Mouse (Mus musculus) liver, embryonic 14.5 days (tissue): ENCODE results near the gene Ninl. TPM values are rescaled to one million over a fixed set of nuclear protein-coding genes. Genes with fewer than 3 reads are reported as not detected.

Experiments
- ATAC-seq: fragments of 200-750 bp; cut with Nextera tagmentation; 2 replicates; pipeline ENCODE4 v1.8.0; 2017; ENCODE audit warnings: moderate number of reproducible peaks, mild to moderate bottlenecking, moderate library complexity; ENCODE audit not compliant: insufficient read depth
- DNase-seq, 3 experiments: peaks; one replicate each; pipeline ENCODE4 v3.0.0-alpha.2; 2012 to 2013; ENCODE audit warnings: low read depth in 3 of 3, low spot score in 3 of 3
- H3K27ac ChIP-seq: fragments of 300-500 bp; sonication (generic); 2 replicates; pipeline ENCODE4 v1.5.1; 2014; ENCODE audit warnings: moderate library complexity, mild to moderate bottlenecking, control low read depth, inconsistent platforms
- H3K27me3 ChIP-seq: fragments of 300-500 bp; sonication (generic); 2 replicates; pipeline ENCODE4 v1.6.1; 2014; ENCODE audit warnings: mild to moderate bottlenecking, low read length, moderate library complexity; ENCODE audit not compliant: control insufficient read depth, insufficient read depth
- H3K36me3 ChIP-seq: fragments of 300-500 bp; sonication (generic); replicated peaks from 2 replicates; pipeline ENCODE4 v1.6.1; 2014; ENCODE audit warnings: low read depth; ENCODE audit not compliant: control insufficient read depth, insufficient read depth
- H3K4me1 ChIP-seq, 2 experiments: fragments of 200-500 bp in 1 of 2; fragments of 300-500 bp in 1 of 2; sonication (generic) in 1 of 2; replicated peaks; 2 replicates each; pipeline ENCODE4 v1.6.1; 2012 to 2014; ENCODE audit warnings: antibody characterized with exemption in 1 of 2, inconsistent platforms in 1 of 2, low read length in 1 of 2; ENCODE audit not compliant: control insufficient read depth in 2 of 2, insufficient read depth in 2 of 2
- H3K4me2 ChIP-seq: fragments of 300-500 bp; sonication (generic); 2 replicates; pipeline ENCODE4 v1.6.1; 2014; ENCODE audit warnings: low read depth, mild to moderate bottlenecking, control low read depth, moderate library complexity
- H3K4me3 ChIP-seq, 2 experiments: fragments of 200-500 bp in 1 of 2; fragments of 300-500 bp in 1 of 2; sonication (generic) in 1 of 2; 2 replicates each; pipeline ENCODE4 v1.5.1; 2012 to 2014; ENCODE audit warnings: low read depth in 2 of 2, low read length in 2 of 2, mild to moderate bottlenecking in 2 of 2, control low read depth in 1 of 2, inconsistent platforms in 1 of 2, moderate library complexity in 1 of 2; ENCODE audit not compliant: insufficient read depth in 1 of 2
- H3K9ac ChIP-seq: fragments of 300-500 bp; sonication (generic); replicated peaks from 2 replicates; pipeline ENCODE4 v1.6.1; 2014; ENCODE audit warnings: mild to moderate bottlenecking, control low read depth, moderate library complexity
- H3K9me3 ChIP-seq: fragments of 300-500 bp; sonication (generic); 2 replicates; pipeline ENCODE4 v1.6.1; 2016; ENCODE audit warnings: low read length, mixed read lengths; ENCODE audit not compliant: control insufficient read depth
- CTCF ChIP-seq: IDR thresholded peaks from 2 replicates; pipeline ENCODE4 v1.5.1; 2016; ENCODE audit warnings: antibody characterized with exemption, low read depth, control low read depth
- EP300 ChIP-seq: IDR thresholded peaks from 2 replicates; pipeline ENCODE4 v1.6.1; 2016; ENCODE audit warnings: antibody characterized with exemption, low read depth
- WGBS: fragments of 180-500 bp; shearing (Covaris S2); extraction: QIAGEN DNeasy Blood & Tissue Kit; methylation state at CpG from one replicate; pipeline ENCODE4 v1.1.7; 2014; ENCODE audit not compliant: insufficient replicate concordance; 5-methylcytosine and 5-hydroxymethylcytosine counted together
- polyA plus RNA-seq, 2 experiments: library from polyadenylated mRNA; depleted of rRNA in 1 of 2; stranded (reverse) in 1 of 2; unstranded in 1 of 2; fragments of >200 nt; fragmentation: Nextera tagmentation in 1 of 2; extraction: Ambion mirVana in 1 of 2; gene quantifications; 2 replicates each; pipeline versions ENCODE4 v1.2.1 to v1.2.3; 2012 to 2014

Ninl gene
- polyA plus RNA-seq, 2 experiments = 7.0 to 17.3 TPM

DNA sequence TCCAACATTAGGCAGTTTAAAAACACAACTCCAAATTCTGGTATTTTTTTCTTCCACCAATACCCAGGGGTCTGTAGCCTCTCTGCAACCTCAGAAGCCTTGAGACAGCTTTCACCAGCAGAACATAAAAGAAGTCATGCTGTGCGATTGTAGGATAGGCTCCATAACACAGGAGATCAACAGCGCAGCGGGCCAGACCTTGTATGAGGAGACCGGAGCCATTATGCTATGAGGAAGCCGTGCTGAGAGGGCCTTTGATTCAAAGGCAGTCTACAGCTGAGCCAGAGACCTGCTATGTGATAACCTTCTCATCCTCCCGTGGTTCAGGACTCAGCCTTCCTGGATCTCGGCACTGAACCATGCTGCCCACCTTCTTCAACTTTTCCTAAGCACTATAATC lies 67.3 kb downstream of the Ninl start:
- Histone ChIP-seq H3K36me3 (peaks cover 18% of the 10 kb centered on the region), H3K27ac (no peak overlapping the region), H3K4me1 (peaks cover 6 to 11% of the 10 kb centered on the region in 2 experiments), H3K4me2 (no peak overlapping the region), H3K9me3 (no peaks in the 10 kb centered on the region), H3K9ac (no peak overlapping the region), H3K27me3 (no peaks in the 10 kb centered on the region), H3K4me3 (no peak overlapping the region)
- TF ChIP-seq EP300 (no peak), CTCF (no peak)
- 90% methylated on average over 7 of the region's 7 CpGs for WGBS
- no peak for DNase-seq
- ATAC-seq = no peak

DNA sequence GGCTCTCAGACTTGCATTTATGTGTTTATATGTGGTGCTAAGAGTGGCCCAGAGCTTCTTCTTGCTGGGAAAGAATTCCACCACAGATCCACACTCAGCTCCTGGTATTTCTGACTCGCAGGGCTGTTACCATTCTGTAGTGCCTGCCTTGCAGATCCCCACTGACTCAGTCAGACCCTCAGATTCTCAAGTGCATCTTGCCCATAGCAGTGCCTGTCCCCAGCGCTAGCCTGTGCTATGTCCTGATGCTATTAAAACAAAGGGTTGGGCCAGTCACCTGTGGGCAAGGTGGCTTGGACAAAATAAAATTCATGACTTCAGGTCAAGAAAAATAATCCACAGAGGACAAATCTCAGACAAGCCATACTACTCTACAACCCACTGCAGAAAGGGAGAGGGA lies 70.0 kb downstream of the Ninl start:
- no peaks in the 10 kb centered on the region for H3K9me3 ChIP-seq
- H3K4me2 ChIP-seq = no peak overlapping the region
- H3K9ac ChIP-seq = no peak overlapping the region
- no peaks in the 10 kb centered on the region for H3K27me3 ChIP-seq
- no peak overlapping the region for H3K27ac ChIP-seq
- no peak for DNase-seq
- TF ChIP-seq CTCF (no peak), EP300 (no peak)
- H3K36me3 ChIP-seq = peaks cover 13% of the 10 kb centered on the region
- ATAC-seq = no peak
- H3K4me1 ChIP-seq = no peaks in the 10 kb centered on the region
- 91% methylated on average over 2 of the region's 2 CpGs for WGBS
- H3K4me3 ChIP-seq = no peak overlapping the region

DNA sequence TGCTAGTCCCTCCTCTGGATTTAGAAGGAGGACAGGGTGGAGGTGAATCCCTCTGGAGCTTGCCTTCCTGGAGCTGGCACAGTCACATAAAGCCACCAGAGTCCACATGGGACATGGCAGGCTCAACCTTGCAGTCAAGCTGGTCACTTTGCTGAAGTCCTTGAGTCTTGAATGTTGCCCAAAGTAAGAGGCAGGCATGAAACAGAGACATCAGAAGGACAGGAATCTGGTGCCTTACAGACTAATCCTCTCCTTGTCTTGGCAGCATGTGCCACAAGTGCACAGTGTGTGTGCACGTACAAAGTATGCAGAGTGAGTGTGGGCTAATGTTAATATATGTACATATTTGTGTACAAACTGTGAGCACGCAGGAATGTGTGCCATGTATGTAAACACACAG lies 71.7 kb downstream of the Ninl start:
- H3K36me3 ChIP-seq = peaks cover 10% of the 10 kb centered on the region
- H3K27me3 ChIP-seq = no peaks in the 10 kb centered on the region
- H3K4me2 ChIP-seq = no peak overlapping the region
- DNase-seq = no peak
- H3K27ac ChIP-seq = no peak overlapping the region
- no peak overlapping the region for H3K9ac ChIP-seq
- no peaks in the 10 kb centered on the region for H3K9me3 ChIP-seq
- H3K4me3 ChIP-seq = no peak overlapping the region
- ATAC-seq = no peak
- WGBS = 87% methylated on average over 2 of the region's 2 CpGs
- no peaks in the 10 kb centered on the region for H3K4me1 ChIP-seq
- no peak for TF ChIP-seq EP300
- TF ChIP-seq CTCF = no peak

DNA sequence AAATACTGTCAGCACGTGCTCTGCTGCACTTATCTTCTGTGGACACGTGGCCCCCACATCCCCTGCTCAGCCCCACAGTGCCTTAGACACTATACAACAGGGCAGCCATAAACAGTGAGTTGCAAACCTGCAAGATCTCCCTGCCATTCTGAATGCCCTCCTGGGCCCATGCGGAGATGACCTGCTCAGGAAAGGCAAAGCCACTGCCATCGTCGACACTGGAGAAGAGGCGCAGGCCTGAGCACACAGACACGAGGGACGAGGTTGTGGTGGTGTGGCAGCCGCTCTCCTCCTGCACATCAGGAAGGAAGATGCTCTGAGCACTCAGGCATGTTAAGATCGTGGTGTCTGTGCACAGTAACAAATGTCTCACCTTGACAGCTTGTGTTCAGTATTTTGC lies 73.2 kb downstream of the Ninl start:
- Histone ChIP-seq H3K4me1 (no peaks in the 10 kb centered on the region), H3K9ac (no peak overlapping the region), H3K4me3 (no peak overlapping the region), H3K27me3 (no peaks in the 10 kb centered on the region), H3K36me3 (peaks cover 9% of the 10 kb centered on the region), H3K9me3 (no peaks in the 10 kb centered on the region), H3K4me2 (no peak overlapping the region), H3K27ac (no peak overlapping the region)
- WGBS = 74% methylated on average over 10 of the region's 10 CpGs
- no peak for DNase-seq
- TF ChIP-seq EP300 = no peak
- no peak for TF ChIP-seq CTCF
- ATAC-seq = no peak

DNA sequence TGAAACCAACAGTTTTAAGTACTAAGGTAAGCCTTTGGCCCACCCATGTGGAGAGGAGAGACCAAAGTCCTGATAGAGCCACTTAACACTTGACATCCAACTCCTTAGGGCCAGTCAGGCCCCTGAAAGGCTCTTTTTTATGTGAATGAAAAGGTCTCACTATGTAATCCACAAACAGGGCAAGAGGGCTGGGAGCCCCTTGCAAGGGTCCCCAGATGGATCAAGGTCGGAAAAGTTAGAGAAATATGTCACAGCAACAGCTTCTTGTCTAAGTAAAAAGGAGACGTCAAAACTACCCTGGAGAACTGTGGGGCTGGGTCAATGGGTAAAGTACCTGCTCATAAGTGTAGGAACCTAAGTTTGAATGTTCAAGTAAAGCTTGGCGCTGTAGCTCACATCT lies 74.5 kb downstream of the Ninl start:
- Histone ChIP-seq H3K4me2 (no peak overlapping the region), H3K9me3 (no peaks in the 10 kb centered on the region), H3K27ac (no peak overlapping the region), H3K36me3 (peaks cover 8% of the 10 kb centered on the region), H3K4me1 (no peaks in the 10 kb centered on the region), H3K4me3 (no peak overlapping the region), H3K27me3 (no peaks in the 10 kb centered on the region), H3K9ac (no peak overlapping the region)
- 82% methylated on average over 3 of the region's 3 CpGs for WGBS
- ATAC-seq (no peak), DNase-seq (no peak)
- TF ChIP-seq EP300 (no peak), CTCF (no peak)
